Comparison of ENCODE assay signal across 10 mouse cellular contexts in genomic region chr13:75992169-75993028, GRCm38 (mm10). TPM values are rescaled to one million over a fixed set of nuclear protein-coding genes. Genes with fewer than 3 reads are reported as not detected.
DNase-seq lines count a peak whose midpoint lies in the region; ATAC-seq and TF ChIP-seq lines count a peak whose summit lies in the region.
"Had no signal": no experiment of that assay in that cellular context is flagged by ENCODE, and none has a peak within 500 bp of the region (broad histone marks: within the 10 kb centered on the region; RNA-seq: fewer than 3 reads in every experiment).

No protein-coding gene starts in this region.

- no peaks in the 10 kb centered on the region for H3K27me3 ChIP-seq in hindbrain, embryonic 16.5 days (replicated peaks; ENCODE audit: control insufficient read depth, insufficient read depth, low read length)

- 32% methylated on average over 9 of the region's 9 CpGs for WGBS in hindbrain, embryonic 16.5 days

- intact Hi-C loops in gastrocnemius, adult 2 months (cut with DNase I): no loop called here
- intact Hi-C loops in gastrocnemius, postnatal 14 days (cut with DNase I; ENCODE audit: low total_unique reads): no loop called here

- no peak for TF ChIP-seq CTCF in gastrocnemius, adult 2 months (IDR thresholded peaks at IDR 0.05)
- no peak for TF ChIP-seq CTCF in bone marrow macrophage, adult 2 months (IDR thresholded peaks at IDR 0.05; ENCODE audit: low read depth, low read length)

- peak overlapping the region; percentile 7; the same call in 1 of the 2 replicates for H3K27ac ChIP-seq in gastrocnemius, adult 2 months
- H3K27ac ChIP-seq in bone marrow macrophage, adult 2 months (ENCODE audit: insufficient read depth, low read depth, low read length): peak overlapping the region; percentile 95
- no peak overlapping the region for H3K27ac ChIP-seq in hindbrain, embryonic 16.5 days (ENCODE audit: low read depth, low read length)

- peaks cover 7% of the 10 kb centered on the region; the same call in 1 of the 2 replicates for H3K9me3 ChIP-seq in hindbrain, embryonic 16.5 days (ENCODE audit: control insufficient read depth, low read length)
- H3K9me3 ChIP-seq: G1E had no signal

- H3K4me1 ChIP-seq in bone marrow macrophage, adult 2 months (ENCODE audit: control insufficient read depth, insufficient read depth, low read length): peaks cover 16% of the 10 kb centered on the region
- peaks cover 4% of the 10 kb centered on the region; the same call in 1 of the 2 replicates for H3K4me1 ChIP-seq in hindbrain, embryonic 16.5 days (ENCODE audit: control insufficient read depth, insufficient read depth, low read depth, low read length)

- peak; percentile 95 for ATAC-seq in hindbrain, embryonic 16.5 days

- H3K9ac ChIP-seq in hindbrain, embryonic 16.5 days (ENCODE audit: low read depth, low read length): no peak overlapping the region

- no peak for TF ChIP-seq POLR2A in bone marrow macrophage, adult 2 months (IDR thresholded peaks at IDR 0.05; ENCODE audit: borderline replicate concordance, low read depth, low read length)

- no peaks in the 10 kb centered on the region for H3K36me3 ChIP-seq in hindbrain, embryonic 16.5 days (ENCODE audit: control insufficient read depth, insufficient read depth, low read length)
- H3K36me3 ChIP-seq: G1E had no signal

- no peak for DNase-seq in gastrocnemius, adult 2 months
- no peak for DNase-seq in gastrocnemius, postnatal 14 days
- peak; percentile 15 for DNase-seq in lung, postnatal 36 days
- no peak for DNase-seq in thymus, postnatal 25 days
- DNase-seq in layer of hippocampus, adult 9-11 months: no peak
- no peak for DNase-seq in liver

- H3K4me2 ChIP-seq in hindbrain, embryonic 16.5 days (ENCODE audit: low read length): no peak overlapping the region

- no peak overlapping the region for H3K4me3 ChIP-seq in gastrocnemius, adult 2 months
- H3K4me3 ChIP-seq in bone marrow macrophage, adult 2 months (ENCODE audit: insufficient read depth, low read length): no peak overlapping the region
- H3K4me3 ChIP-seq in hindbrain, embryonic 16.5 days (ENCODE audit: low read length): no peak overlapping the region

RNA-seq across cellular contexts. Expression of gene Spata9, which starts 25.4 kb away (rescaled TPM):
- not detected for total RNA-seq in gastrocnemius, adult 2 months (2021)
- not detected for total RNA-seq in gastrocnemius, postnatal 14 days (2021)
- polyA plus RNA-seq in bone marrow macrophage, adult 2 months (2012; ENCODE audit: insufficient read depth, insufficient read length, missing spikeins): not detected in 2 replicates
- polyA plus RNA-seq in hindbrain, embryonic 16.5 days (2015; fragmentation: Nextera tagmentation; extraction: Ambion mirVana): 2.2 and 2.3 TPM in 2 replicates
- total RNA-seq: heart, postnatal 14 days had no signal
- polyA plus RNA-seq: G1E had no signal

RNA-seq across cellular contexts. Expression of gene Rfesd, which starts 26.1 kb away (rescaled TPM):
- total RNA-seq in gastrocnemius, adult 2 months (2021): 10 to 100 TPM; 20.1 to 24.0 TPM
- total RNA-seq in gastrocnemius, postnatal 14 days (2021): 10 to 100 TPM; 11.8 to 12.2 TPM
- polyA plus RNA-seq in bone marrow macrophage, adult 2 months (2012; ENCODE audit: insufficient read depth, insufficient read length, missing spikeins): 15.3 and 24.7 TPM in 2 replicates
- polyA plus RNA-seq in hindbrain, embryonic 16.5 days (2015; fragmentation: Nextera tagmentation; extraction: Ambion mirVana): 16.1 and 19.9 TPM in 2 replicates

RNA-seq across cellular contexts. Expression of gene Rhobtb3, which starts 48.7 kb away (rescaled TPM):
- 10 to 100 TPM; 16.7 to 16.9 TPM for total RNA-seq in gastrocnemius, adult 2 months (2021)
- total RNA-seq in gastrocnemius, postnatal 14 days (2021): 10 to 100 TPM; 12.0 to 16.4 TPM
- 0.55 and 1.3 TPM in 2 replicates for polyA plus RNA-seq in bone marrow macrophage, adult 2 months (2012; ENCODE audit: insufficient read depth, insufficient read length, missing spikeins)
- 14.9 and 18.8 TPM in 2 replicates for polyA plus RNA-seq in hindbrain, embryonic 16.5 days (2015; fragmentation: Nextera tagmentation; extraction: Ambion mirVana)
